Mouse (Mus musculus): ENCODE measurements around the gene Mfsd4b2. TPM values are rescaled to one million over a fixed set of nuclear protein-coding genes. Genes with fewer than 3 reads are reported as not detected.

The Mfsd4b2 gene
- not detected in 2 replicates for polyA plus RNA-seq (2012; ENCODE audit: low replicate concordance)

GRCm38 (mm10) chr10:39926616-39927139 lies at the start of gene Mfsd4b2:
Gene Mfsd4b2 (minus strand): TSS chr10:39926923.

GRCm38 (mm10) chr10:39959761-39960440 lies 33.2 kb upstream of the Mfsd4b2 start, which contains the start of gene Mfsd4b3:
Gene Mfsd4b3 (minus strand): TSS chr10:39960153.

DNA sequence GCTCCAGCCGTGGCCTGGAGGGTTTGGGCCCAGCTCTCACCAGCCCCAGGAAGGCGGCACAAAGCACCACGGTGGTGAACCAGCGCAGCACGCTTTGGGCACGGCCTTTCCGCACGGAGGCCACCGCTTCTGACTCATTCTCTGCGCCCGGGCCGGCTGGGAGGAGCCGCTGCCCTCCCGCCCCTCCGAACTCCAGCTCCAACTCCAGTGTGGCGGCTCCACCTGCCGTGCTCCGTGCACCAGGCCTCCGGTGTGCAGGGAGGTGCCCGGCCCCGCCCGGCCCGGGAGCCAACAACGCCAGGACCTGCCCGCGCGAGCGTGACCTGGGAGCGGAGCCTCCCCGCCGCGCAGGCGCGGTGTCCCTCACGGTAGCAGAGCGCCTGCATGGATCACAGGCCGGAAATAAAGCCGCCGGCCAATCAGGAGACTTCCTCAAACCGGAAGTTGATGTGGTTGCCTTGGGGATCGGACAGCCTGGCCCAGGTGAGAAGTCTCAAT lies 27.8 kb downstream of the Mfsd4b2 start, which contains the start of gene Mfsd4b4:
Mfsd4b4 (minus strand) TSS at position 365 of the 498 bp plus-strand sequence.

Other genes starting within 250 kb of the Mfsd4b2 start
- gene Rev3l, start 194.8 kb downstream of the Mfsd4b2 start, polyA plus RNA-seq (2012; ENCODE audit: low replicate concordance): 2.5 and 3.0 TPM in 2 replicates
- 0.58 and 0.76 TPM in 2 replicates for gene Mfsd4b4, start 27.7 kb downstream of the Mfsd4b2 start, polyA plus RNA-seq (2012; ENCODE audit: low replicate concordance)
- 0.09 TPM in 1 of 2 replicates, not detected in the other for gene Mfsd4b3, start 33.2 kb upstream of the Mfsd4b2 start, polyA plus RNA-seq (2012; ENCODE audit: low replicate concordance)
- gene Mfsd4b5, start 59.7 kb upstream of the Mfsd4b2 start, polyA plus RNA-seq (2012; ENCODE audit: low replicate concordance): 0.07 TPM in 1 of 2 replicates, not detected in the other
- gene Mfsd4b1, start 98.3 kb upstream of the Mfsd4b2 start, polyA plus RNA-seq (2012; ENCODE audit: low replicate concordance): not detected in 2 replicates
- 6.9 and 11.7 TPM in 2 replicates for gene Slc16a10, start 215.3 kb upstream of the Mfsd4b2 start, polyA plus RNA-seq (2012; ENCODE audit: low replicate concordance)

All from hematopoietic multipotent progenitor cell, adult 10-12 weeks (in vitro differentiated cells).